Mouse (Mus musculus) mesoderm, embryonic 11.5 days (tissue): Measurements from ENCODE around the gene Myh9.
"Not testable (repeated sequence)": the region's sequence is repeated elsewhere in the genome, so short reads cannot be mapped to it uniquely, and the experiment has no call there.

Source experiments
- DNase-seq: peaks from one replicate; pipeline ENCODE4 v3.0.0-alpha.2; 2012; ENCODE audit warnings: low read depth, low spot score

The Myh9 gene

DNA sequence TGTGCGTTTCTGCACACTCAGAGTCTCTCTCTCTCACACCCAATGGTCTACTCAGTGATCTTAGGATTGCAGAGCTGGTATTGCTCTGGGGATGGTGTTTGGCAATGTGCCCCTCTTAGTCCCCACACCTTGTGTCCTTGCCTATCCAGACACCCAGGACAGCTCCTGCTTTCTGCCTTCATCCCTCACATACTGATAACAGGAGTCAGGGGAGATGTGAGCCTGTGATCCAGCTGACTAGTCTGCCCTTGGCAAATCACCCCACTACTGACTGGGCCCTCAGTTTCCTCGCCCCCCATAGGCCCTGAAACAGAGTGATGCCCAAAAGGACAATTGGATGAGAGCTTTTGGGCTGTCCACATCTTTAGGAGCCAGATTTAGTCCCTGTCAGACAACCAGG, 85.9 kb downstream of the Myh9 start:
- DNase-seq, result no peak

DNA sequence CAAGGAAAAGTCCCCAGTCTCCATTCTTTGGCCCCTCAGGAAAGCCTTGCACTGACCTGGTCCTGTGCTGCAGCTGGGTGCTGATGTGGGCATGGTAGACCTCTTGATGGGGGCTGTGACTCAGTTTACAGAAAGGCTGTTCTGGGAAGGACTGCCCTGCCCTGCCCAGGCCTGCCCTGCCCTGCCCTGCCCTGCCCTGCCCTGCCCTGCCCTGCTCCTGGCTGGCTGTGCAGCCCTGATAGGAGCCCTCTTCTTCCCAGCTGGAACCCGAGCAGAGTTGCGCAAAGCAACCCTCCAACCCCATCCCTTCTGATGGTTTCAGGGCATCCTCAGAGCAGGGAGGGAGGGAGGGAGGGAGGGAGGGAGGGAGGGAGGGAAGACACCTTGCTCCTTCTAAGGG, 86.8 kb downstream of the Myh9 start:
- DNase-seq, result no peak

DNA sequence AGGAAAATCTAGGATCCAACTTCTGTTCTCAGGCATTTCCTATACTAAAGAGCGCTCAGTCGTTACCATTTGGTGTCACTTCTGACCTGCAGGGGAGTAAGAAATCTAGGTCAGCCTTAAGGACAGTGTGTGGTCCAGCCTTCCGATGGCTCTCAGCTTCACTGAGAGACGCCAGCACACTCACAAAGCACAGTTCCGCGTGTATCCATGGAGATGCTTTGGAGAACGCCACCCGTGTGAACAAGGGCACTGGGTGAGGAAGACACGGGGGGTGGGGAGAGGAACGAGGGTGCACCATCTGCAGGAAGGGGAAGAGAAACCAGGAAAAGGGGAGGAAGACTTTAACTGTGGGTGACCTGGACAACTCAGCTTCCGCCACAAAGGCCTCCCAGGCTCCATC, 89.5 kb downstream of the Myh9 start:
- DNase-seq, result no peak

DNA sequence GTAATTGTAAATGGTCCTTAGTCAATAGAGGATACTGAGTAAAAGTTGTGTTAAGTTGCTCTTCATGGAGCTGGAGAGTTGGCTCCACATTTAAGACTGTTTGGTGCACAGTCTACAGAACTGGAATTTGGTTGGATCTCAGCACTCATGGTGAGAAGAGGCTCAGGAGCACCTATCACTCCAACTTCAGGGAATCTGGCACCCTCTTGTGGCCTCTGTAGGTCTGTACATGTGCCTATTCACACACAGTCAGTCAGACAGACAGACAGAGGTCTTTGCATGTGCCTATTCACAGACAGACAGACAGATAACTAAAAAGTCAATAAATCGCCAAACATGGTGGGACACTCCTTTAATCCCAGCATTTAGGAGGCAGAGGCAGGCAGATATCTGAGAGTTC, 91.5 kb downstream of the Myh9 start:
- no peak for DNase-seq

DNA sequence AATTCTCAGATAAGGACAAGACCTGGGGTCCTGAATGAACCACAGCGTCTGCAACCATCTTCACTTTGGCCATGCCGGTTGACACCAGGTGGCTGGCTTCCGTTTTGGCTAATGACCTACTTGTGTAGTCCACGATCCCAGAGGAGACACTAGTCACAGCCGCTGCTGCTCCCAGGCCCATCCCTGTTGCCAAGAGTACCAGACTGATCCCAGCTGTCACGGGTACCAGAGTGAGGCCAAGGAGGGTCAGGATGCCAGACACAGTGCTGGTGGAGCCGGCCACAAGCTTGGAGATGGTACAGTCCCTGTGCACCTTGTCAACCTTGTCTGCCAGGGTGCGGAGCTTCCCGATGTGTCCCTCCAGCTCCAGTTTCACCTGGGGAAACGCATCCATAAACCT, 92.3 kb downstream of the Myh9 start:
- DNase-seq, result no peak

DNA sequence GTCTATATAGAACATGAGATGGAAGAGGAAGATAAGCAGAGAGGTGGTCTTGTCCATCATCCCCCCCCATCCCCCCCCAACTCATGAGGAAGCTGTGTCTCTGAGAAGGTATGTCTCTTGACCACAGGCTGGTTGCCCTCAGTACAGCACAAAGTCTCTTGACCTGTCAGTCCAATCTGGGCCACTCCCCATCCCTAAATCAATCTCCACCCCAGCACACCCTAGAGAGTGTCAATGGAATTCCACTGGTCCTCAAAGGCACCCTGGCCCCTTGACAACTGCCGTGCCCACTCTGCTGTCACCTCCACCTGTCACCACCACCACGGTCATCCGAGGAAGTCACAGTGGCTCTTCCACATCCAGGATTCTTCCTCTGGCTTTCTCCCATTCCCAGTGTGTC, 93.6 kb downstream of the Myh9 start:
- DNase-seq, result no peak

DNA sequence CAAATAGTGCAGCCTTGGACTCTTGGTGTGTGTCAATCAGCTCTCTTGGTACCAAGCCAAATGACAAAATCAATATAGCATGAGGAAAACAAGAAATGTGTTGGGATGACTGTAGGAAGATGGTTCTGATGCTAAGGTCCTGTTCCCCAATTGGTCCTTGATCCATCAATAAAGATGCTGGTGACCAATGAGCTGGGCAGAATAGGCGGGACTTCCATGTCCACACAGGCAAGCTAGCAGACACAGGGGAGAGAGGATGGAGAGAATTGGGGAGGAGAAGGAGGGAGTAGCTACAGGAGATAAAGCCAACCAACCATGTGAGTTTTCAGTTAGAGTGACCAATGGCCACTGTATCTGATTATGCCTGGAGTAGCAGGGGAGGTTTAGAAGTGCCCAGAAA, 95.6 kb downstream of the Myh9 start:
- DNase-seq, result no peak

DNA sequence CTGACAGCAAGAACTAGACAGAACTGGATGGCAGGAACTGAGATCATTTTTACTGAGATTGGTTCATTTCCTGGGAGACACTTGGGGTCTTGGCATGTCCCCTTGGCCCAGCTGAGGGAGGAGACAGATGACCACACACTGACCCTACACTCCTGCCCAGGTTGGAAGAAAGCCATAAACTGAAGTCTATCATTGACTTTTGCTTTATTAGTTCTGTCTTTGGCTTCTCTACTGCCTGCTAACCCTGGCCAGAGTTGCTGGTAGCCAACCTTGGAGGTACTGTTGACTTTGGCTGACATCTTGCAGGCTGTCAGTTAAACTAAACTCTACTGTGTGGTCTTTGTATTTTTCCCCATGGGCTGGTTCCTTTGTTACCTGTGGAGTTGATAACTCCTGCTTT, 96.9 kb downstream of the Myh9 start:
- no peak for DNase-seq

DNA sequence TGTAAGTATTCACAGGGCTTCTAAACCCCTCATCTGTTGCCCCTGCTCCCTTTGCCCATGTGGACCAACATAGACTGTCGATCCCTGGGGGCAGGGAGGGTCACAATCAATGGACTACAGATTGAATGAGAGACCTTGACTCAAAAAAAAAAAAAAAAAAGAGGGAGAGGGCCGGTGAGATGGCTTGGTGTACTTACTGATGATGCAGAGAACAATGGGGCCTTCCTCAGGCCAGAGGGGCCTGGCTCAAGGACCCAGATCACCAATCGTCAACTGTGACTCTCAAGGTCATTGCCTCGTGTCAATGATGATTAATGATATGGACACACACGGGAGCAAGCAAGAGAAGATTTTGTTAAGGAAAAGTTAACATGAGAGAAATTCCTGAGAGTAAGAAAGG, 97.3 kb downstream of the Myh9 start:
- DNase-seq, result no peak

DNA sequence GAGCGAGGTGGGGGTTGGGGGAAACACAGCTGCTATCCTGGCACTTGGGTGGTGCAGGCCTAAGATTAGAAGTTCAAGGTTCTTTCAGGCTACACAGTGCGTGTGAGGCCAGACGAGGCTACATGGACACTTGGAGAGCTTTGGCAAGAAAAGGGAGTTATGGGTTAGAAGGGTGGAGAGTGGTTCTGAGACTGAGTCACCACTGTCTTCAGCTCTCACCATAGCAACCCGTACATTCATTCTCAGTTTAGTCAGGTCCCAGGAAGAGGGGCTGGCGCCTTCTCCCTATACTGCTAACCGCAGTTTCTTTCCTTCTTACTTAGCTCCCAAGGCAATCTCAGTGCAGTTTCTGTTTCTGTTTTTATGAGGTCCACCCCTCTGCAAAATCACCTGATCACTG, 100.4 kb downstream of the Myh9 start:
- DNase-seq, result not testable (repeated sequence)

DNA sequence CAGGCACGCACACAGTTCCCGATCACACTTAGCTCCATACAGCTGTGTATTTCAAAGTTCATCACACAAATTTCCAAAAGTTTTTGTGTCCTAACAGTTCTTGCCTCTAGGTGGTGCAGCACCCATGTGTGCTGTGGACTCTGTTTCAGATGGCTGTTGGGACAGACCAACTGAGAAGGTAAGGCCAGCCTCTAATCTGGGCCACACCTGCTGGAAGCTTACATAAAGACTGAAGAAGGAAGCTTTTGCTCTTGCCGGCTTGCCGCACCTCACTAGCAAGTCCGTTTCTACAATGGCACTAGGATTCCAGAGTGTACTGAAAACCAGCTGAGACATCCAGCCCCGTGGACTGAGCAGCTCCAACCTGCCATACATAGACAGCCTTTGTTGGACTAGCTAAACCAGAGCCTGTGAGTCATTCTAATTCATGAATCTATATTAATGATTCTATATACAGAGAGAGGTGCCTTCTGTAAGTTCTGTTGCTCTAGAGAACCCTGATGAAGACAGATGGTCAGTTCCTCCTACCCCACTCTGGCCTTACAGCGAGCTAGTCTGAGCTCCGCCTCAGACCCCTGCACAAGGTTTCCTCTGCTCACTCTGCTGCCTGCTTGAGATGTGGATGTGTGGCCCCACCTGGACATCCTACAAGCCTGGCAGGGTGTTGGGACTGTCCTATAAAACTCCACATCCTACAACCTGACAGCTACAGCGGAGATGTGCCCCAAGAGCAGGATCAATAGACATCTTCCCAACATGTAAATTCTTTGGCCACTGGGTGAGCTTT, 101.3 kb downstream of the Myh9 start:
- no peak for DNase-seq

DNA sequence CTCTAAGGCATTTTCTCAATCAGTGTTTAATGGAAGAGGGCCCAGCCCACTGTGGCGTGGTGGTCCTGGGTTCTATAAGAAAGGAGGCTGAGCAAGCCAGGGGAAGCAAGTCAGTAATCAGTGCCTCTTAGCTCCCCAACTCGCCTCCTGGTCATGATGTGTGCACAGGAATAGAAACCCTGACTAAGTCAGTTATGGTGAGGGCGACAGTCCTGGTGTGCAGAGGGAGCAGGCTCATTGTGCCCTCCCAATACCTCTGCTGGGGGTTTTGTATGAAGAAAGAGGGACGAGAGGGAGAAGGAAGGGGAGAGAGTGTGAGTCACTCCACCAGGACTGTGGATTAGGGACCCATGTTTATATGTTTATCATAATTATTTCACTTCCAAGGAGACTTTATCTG, 108.1 kb downstream of the Myh9 start:
- not testable (repeated sequence) for DNase-seq

DNA sequence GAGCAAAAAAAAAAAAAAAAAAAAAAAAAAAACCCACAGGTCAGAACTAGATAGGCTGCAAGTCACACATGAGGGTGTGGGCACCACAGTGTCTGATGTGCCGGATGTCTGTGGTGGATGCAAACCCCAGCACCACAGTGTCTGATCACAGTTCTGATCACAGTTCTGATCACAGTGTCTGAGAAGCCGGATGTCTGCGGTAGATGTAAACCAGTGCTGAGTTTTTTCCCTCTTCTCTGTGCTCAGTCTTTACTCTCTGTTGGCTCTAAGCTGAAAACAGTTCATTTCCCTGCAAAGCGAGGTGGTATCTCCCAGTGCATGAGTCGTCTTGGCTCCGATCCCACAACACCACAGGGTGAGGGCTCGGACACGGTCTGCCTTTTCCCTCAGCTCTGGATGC, 108.6 kb downstream of the Myh9 start:
- DNase-seq, result not testable (repeated sequence)

DNA sequence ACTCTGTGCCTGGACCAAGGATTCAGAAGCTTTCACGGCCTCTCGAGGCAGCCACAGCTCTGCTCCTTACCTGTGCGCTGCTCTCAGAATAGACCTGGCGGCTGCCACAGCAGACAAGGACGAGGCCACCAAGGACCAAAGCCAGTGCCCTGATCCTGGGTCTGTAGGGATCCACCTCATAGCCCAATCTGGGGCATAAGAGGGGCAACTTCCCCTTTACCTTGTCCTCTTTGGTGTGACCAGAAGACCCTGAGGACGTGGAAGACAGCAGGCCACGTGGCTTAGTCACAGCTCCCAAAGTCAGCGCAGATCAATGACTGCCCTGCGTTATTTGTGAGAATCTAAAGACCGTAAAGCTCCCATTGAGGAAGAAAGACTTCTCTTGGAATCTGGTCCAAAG, 109.1 kb downstream of the Myh9 start:
- DNase-seq, result not testable (repeated sequence)

DNA sequence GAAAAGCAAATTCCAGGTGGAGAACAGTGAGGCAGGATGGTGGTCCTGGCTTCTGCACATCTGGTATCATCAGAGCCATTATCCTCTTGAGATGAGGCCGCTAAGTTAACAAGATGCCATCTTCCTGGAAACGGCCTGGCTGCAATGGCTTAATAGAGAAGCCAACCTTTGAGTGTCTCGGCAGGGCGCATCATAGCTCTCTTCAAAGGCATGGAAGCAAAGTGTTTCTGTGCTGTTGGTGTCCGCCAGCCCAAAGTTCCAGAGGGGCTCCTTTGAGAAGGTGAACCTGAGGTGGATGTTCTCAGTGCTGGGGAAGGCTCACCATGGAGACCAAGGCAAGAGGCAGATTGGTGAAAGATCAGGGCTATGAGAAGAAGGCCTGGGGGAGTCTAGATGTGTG, 110.4 kb downstream of the Myh9 start:
- no peak for DNase-seq

DNA sequence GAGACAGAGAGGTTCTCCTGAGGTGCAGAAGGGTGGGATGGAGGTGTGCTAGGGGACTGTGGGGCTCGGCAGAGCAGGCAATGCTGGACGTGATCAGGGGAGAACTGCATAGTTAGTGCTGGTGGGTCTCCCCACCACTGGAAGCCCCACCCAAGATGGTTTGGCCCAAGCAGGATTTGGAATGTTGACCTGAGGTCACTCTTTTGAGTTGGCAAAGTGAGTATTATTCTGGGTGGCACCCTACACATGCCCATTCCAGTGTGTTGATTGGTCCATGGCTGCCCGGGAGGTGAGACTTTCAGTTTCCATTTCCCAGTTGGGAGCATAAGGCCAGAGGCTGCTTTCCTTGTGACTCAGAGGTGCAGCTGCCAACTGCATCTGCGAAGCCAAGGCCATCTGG, 113.2 kb downstream of the Myh9 start, which contains the start of gene Apol9b:
Gene Apol9b (plus strand): TSS at position 301 of the 400 bp plus-strand sequence.
- DNase-seq, result not testable (repeated sequence)

DNA sequence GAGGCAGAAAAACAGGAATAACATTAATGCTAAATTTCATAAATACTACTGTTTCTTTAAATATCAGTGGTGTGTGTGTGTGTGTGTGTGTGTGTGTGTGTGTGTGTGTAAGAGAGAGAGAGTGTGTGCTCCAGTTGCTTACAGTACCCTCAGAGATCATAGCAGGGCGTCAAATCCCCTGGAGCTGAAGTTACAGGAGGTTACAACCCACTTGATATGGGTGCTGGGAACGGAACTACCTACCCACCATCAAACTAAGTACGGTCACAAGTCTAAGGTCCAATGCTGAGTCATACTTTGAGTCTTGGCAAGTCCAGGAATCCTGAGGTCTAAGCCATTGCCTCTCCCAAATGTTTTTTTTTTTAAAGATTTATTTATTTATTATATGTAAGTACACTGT, 114.2 kb downstream of the Myh9 start:
- not testable (repeated sequence) for DNase-seq

DNA sequence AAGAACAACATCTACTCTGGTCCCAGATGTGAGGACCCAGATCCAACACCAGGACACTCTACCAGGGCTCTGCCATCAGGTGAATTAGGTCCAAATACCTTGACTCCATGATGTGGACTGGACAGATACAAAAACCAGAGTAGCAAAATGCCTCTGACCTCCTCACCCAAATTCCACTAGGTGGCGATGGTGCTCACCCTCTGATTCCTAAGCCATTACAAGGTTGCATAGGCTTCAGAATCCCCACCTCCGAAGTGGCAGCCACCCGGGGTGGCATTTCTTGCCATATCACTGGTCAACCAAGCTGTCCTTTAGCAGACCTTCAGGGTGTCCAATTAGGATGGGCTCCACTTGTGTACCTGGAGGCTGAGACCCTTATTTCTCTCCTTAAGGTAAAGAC, 114.8 kb downstream of the Myh9 start:
- DNase-seq, result not testable (repeated sequence)

DNA sequence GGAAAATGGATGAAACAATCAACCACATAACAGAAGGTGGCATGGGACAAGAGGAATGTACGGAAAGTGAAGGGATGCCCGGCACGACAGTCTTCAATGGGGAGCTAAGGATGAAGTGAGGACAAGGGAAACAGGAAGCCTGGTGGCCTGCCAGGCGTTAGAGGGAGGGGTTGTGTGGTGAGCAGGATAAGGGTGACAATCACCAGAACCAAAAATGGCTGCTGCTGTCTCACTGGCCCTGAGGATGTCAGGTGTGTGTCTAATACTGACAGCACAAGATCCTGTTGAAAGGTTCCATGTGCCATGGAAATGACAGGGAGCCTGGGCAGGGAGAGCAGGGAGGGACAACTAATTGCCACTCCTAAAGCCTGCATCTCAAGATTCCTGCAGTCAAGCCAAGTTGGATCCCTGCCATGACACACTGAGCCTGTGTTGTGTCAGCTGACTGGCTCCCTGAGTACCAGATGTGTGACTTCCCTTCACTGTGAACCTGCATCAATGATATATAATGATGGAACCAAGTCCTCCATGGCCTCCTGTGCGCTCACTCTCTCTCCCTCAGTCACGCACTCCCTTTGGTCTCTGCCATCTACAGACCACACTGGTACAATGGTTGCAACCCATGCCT, 116.5 kb downstream of the Myh9 start:
- DNase-seq, result not testable (repeated sequence)

DNA sequence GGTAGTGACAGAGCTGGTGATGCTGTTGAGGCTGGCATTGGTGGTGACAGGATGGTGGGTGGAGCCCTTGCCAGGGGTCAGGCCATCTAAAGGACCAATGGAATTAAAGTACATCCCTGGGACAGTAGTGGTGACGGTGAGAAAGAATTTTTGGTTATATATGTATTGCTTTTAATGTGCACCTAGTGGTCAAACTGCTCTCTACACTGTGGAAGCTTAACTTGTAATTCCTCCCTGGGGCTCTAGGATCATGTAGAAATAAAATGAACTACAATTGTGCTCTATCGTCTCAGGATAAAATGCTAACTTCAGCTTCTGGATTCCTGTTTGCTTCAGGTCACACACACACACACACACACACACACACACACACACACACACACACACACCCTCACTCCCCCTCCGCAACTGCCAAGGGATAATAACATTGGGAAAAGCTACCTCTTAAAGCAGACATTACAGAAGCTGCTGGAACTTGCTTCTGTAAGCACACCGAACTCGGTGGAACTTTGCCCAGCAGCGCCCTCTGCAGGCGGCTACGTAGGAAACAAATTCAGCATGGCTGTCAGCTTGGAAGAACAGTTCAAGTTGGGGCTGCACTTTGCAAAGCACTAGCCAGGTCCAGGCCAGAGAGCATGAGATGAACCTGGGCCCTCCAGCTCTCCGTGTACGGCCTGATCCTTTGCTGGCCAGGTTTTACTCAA, 117.6 kb downstream of the Myh9 start:
- DNase-seq, result not testable (repeated sequence)

DNA sequence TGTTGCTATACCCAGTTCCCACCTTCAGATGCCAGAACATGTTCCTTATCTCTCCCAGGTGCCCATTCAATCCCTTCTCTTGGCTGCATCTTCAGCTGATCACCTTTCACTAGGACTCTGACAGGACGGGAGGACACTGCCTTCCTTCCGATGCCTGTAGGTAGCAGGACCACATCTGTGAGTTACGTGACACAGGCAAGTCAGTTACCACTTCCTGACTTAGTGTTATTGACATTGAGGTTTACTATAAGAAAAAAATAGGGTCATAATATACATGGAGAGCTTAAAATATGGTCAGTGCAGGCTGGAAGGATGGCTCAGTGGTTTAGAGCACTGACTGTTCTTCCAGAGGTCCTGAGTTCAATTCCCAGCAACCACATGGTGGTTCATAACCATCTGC, 120.5 kb downstream of the Myh9 start:
- not testable (repeated sequence) for DNase-seq

DNA sequence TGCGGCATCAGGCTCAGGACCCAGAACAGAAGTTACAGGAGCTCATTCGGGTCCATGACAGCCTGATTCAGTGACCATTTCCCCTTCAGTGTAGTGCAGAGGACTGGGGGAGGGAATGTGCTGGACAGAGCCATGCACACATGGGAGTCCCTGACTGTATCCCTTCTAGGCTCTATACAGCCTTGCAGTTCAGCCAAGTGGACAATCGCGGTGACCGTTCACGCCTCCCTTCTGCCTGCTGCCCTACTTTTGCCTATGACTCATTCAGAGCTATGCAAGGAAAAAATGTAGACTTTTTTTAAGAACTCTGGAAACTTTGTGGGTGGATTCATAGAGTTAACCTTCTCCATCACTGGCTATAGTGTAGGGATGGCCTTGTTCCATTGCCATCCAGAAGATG, 123.7 kb downstream of the Myh9 start:
- DNase-seq, result not testable (repeated sequence)
